Mouse (Mus musculus) urinary bladder, postnatal 25 days (tissue): ENCODE data around the gene Emsy.
A peak's percentile ranks its signal among the peaks of the same experiment; 100 is the strongest.

Source experiments
- DNase-seq: peaks from one replicate; pipeline ENCODE4 v3.0.0; 2022; ENCODE audit warnings: low spot score

The Emsy gene

DNA sequence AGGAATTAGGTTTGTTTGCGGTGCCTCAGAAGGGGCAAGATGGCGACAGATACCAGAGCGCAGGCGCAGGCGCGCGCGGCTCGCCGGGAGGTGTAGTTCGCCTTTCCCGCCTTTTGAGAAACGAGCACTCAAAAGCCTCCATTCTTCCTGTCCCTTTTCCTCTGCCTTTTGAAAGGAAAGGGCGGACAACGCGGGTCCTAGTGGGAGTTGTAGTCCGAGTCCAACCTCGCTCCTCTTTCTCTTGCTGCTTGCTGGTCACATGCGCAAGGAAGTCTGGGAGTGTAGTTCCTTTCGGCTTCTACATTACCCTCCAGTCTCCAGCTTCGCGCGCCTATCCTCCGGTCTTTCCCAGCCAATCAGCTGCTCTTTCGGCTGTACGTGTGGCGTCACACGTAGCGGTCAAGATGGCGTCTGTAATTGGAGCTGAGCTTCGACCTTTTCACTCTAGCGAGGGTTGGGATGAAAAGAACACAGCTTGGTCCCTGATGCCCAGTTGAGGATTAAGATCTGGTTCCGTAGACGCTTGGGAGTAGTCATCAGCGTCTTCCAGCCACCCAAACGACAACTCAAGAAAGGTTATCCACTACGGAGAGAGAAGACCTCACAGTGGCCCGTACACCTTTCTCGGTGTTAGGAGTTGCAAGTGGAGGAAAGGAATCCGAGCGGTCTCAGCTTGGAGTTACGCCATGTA is at the start of gene Emsy:
Gene Emsy, minus strand, starts transcription at position 253 of the 691 bp plus-strand sequence.
- peak; percentile 77 for DNase-seq

- DNase-seq = no peak
Observed at GRCm38 (mm10) chr7:98704276-98704675, 47.7 kb upstream of the Emsy start.

- peak; percentile 22 for DNase-seq
Observed at GRCm38 (mm10) chr7:98703365-98703881, 46.8 kb upstream of the Emsy start.

GRCm38 (mm10) chr7:98702283-98703240 is 46.0 kb upstream of the Emsy start, which contains the start of gene Thap12:
Thap12 (plus strand) TSS chr7:98703103.
- peak; percentile 98 for DNase-seq

GRCm38 (mm10) chr7:98701771-98702170 is 45.2 kb upstream of the Emsy start:
- DNase-seq = no peak

- DNase-seq = no peak
Observed at GRCm38 (mm10) chr7:98698590-98698989, 42.0 kb upstream of the Emsy start.

DNA sequence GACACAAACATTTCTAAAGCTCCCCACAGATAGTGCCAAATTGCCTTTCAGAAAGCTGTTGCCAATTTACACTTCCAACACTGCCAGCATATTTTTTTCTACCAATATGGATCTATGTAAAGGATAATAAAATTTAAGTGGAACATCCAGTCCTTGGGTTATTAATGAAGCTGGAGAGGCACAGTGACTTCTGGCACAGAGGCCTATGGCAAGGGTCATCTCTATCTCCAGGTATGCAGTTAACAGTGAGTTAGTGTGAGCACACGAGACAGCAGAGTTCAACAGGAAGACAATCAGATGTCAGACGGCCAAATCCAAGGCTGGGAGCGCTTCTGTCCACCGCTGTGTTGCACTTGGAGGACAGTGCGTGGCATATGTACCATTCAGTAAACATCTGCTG is 41.5 kb upstream of the Emsy start:
- no peak for DNase-seq

DNA sequence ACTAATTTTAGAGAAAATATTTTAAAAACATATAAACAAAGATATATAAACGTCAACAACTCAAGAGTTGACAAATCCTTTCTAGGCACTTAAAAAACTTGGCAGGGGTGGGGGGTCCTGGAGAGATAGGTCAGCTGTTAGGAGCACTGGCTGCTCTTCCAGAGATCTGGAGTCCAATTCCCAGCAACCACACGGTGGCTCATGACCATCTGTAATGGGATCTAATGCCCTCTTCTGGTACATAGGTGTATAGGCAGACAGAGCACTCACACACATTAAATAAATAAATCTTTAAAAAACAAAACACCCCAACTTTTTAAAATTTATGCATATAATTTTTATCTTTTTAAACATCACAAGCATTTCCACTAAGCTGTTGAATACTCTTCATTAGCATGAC is 40.9 kb upstream of the Emsy start:
- no peak for DNase-seq

GRCm38 (mm10) chr7:98694046-98694445 is 37.5 kb upstream of the Emsy start:
- DNase-seq = no peak

- DNase-seq = no peak
Observed at GRCm38 (mm10) chr7:98692761-98693546, 36.4 kb upstream of the Emsy start.

GRCm38 (mm10) chr7:98690831-98691230 is 34.2 kb upstream of the Emsy start:
- no peak for DNase-seq

DNA sequence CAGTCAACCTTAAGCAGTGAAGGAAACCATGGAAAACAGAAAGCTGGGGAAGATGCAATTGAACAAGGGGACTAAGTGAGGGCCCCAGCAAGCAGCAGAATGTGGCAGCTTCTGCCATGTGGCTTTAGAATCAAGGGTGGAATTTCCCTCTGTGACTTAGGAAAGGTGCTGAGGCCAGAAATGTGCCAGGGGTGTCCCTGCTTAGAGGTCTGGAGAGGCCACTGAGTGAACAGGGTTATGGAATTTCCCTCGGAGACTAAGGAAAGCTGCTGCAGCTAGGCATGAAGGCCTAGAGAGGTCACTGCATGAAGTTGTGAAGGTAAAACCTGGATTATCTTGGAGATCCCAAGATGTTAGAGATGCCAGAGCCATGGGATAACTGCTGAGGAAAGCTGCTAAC is 33.5 kb upstream of the Emsy start:
- no peak for DNase-seq

DNA sequence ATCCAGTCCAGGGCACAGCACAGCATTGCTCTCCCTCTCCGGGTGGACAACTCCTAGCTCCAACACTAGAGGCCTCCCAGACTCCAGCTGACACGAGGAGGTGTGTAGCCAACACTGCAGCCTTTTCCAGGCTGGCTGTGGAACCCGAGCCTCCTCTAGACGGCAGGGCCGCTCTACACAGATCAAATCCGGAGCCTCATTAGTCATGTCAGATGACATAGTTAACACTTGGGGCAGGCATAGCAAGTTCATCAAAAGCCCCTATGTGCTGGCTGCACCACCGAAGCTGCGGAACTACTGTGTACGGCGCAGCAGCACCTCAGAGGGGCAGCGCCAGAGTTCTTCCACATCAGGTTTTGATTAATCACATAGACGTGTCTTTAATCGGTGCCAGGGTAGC is 29.3 kb upstream of the Emsy start:
- DNase-seq = no peak

DNA sequence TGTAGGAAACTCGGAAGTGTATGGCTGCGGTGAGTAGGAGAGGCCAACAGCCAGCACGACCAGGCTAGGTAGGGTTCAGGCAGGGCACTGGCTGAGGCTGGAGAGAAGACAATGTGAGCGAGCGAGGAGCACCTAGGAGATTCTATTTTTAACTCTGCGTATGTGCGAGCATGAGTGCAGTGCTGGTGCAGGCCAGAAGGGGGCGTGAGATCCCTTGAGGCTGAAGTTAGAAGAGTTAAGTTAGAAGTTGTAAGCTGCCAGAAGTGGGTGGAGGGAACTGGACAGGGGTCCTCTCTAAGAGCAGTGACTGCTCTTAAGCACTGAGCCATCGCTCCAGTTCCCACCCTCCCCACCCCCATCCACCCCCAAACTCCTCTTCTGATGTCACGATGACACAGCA is 26.2 kb upstream of the Emsy start:
- no peak for DNase-seq

DNA sequence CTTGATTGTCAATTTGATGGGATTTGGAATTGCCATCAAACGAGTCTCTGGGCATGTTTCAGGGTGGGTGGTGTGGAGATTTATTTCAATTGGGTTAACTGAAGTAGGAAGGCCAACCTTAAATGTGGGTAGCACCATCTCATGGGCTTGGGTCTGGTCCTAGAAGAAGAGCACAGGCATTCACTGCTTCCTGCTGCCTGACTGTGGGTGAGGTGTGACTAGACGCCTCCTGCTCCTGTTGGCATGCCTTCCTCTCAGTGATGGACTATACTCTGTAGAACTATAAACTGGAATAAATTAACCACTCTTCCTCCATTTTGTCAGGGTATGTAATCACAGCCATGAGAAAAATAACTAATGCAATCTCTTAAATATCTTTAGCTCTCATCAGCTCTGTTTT is 24.1 kb upstream of the Emsy start:
- DNase-seq = no peak

GRCm38 (mm10) chr7:98678441-98678840 is 21.9 kb upstream of the Emsy start:
- no peak for DNase-seq

DNA sequence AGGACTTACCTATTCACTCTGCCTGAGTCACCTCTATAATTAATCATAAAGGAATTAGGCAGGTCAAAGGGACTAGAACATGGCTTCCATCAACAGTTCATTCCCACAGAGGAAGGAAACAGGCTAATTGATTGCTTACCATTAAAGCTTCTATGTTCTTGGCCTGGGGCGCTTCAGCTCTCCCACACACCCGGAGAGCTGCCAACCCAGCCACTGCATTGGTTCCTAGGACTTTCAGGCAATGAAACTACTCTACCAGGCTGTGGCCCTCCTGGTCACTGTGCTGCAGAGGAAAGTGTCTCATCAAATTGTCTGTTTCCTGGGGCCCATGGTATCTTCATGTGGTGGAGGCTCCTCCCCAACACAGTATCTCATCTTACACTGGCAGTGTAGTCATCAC is 20.9 kb upstream of the Emsy start:
- DNase-seq = no peak

DNA sequence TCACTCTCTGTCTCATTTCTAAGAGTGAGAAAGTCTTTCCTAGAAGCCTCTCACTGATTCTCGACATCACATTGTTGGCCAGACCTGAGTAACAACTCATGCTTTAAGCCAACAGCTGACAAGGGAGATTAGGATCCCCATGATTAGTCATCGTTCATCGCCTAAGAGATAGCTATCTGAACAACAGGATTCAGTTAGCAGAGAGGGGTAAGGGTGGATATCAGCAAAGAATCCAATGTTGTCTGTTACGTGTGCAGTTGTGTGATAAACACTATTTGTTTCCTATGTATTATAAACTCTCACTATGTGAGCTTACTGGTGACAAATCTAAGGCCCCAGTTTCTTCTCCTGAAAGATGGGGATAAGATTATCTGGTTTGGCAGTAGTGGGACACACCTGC is 17.8 kb upstream of the Emsy start:
- DNase-seq = no peak

DNA sequence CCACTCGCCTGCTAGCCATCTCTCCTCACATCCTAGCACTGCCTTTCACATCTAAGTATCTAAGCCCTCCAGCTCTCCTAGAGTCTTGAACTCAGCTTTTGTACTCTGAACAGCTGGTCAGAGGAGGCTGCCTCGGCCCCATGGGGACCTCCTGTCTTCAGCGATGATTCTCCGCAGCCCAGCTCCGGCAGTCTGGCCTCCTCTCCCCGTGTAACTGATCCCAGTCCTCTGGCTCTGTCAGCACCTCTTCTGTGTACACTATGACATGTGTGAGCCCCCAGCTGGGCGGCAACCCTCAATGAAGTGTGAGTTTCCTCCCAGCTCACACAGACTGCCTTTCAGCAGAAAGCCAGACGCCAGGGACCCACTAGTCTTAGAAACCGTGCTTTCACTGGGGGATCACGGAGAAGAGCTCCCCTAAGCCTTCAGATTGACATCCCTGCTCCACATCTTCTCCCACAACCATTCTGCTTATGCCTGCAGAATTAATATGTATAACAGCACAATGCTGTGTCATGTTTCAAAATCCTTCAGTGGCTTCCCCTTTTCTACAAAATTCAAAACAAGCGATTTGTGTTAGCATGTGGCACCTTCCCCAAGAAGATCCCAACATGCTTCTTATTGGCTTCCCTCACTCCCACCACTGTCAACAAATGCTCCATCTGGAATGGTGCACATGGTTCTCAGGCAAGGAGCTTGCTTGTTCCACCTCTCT is 15.8 kb upstream of the Emsy start:
- no peak for DNase-seq

GRCm38 (mm10) chr7:98671416-98671815 is 14.8 kb upstream of the Emsy start:
- DNase-seq = no peak

DNA sequence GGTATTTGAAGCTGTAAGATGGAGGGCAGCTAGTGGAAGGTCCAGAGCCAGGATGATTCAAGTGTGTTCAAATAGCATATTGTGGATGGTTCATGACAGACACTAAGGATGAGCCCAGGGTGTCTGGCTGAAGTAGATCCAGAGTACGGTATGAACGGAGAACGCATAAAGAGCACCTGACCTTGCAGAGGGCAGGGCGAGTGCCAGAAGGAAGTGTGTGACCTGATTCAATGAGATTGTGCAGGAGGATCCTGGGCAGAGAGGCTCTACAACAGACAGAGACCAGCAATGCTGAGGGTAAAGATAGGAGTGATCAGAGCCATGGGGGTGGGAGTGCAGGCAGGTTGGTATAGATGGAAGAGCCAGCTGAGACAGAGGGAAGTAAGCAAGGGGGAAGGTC is 14.2 kb upstream of the Emsy start:
- no peak for DNase-seq
